Mouse (Mus musculus): ENCODE data around the gene Fbp1.
A peak's percentile ranks its signal among the peaks of the same experiment; 100 is the strongest.
"Not testable (repeated sequence)": the region's sequence is repeated elsewhere in the genome, so short reads cannot be mapped to it uniquely, and the experiment has no call there.

Fbp1 gene

DNA sequence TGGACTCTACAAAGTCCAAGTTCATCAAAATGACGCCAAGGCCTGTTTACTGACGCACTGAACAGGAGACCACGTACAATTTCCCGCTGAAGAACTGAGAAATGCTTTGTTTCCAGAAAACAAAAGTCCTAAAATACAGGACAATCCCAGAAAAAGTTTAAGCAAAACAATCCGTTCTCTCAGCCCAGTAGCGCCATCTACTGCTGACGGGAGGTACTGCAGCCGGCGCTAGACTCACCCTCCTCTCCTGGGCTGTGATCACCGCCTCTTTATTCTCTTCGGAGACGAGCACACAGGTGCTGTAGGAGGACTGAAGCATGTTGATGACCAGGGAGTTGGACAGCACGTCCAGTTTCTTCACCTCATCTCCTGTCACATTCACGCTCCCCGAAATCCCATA is 33.4 kb downstream of the Fbp1 start:
- peak; percentile 46 for DNase-seq (ENCODE audit: low read depth)

DNA sequence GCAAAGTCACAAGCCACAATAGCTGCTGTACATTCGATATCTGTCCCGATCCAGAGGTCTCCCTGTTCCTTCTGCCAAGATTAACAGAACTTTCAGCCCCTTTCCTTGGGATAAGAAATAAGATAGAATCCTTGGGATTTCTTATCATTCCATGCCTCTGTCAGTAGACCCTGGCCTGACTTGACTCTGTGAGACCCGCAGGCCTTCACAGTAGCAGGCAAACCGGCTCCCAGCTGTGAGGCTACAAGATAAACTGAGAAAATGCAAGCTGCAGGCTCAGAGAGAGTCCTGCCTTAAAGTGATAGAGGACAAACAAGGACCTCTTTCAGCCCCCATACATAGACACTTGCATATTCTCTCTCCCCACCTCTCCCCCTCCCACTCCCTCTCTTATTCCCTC is 54.7 kb downstream of the Fbp1 start:
- no peak for DNase-seq (ENCODE audit: low read depth)

GRCm38 (mm10) chr13:62832239-62832638 is 55.8 kb downstream of the Fbp1 start:
- no peak for DNase-seq (ENCODE audit: low read depth)

GRCm38 (mm10) chr13:62815705-62816104 is 72.4 kb downstream of the Fbp1 start:
- DNase-seq (ENCODE audit: low read depth): not testable (repeated sequence)
